Comparison of ENCODE assay signal across 13 mouse cellular contexts in genomic region chr8:128417956-128418796, GRCm38 (mm10). TPM values are rescaled to one million over a fixed set of nuclear protein-coding genes. Genes with fewer than 3 reads are reported as not detected.
A peak's percentile ranks its signal among the peaks of the same experiment; 100 is the strongest.
DNase-seq lines count a peak whose midpoint lies in the region; ATAC-seq lines count a peak whose summit lies in the region.
"Had no signal": no experiment of that assay in that cellular context is flagged by ENCODE, and none has a peak within 500 bp of the region (broad histone marks: within the 10 kb centered on the region; RNA-seq: fewer than 3 reads in every experiment).

No protein-coding gene starts in this region.

- no peaks in the 10 kb centered on the region for H3K36me3 ChIP-seq in hindbrain, embryonic 10.5 days
- H3K36me3 ChIP-seq in hindbrain, embryonic 16.5 days (ENCODE audit: control insufficient read depth, insufficient read depth, low read length) = no peaks in the 10 kb centered on the region
- H3K36me3 ChIP-seq: neural tube, embryonic 12.5 days had no signal

- peaks cover 35% of the 10 kb centered on the region for H3K4me1 ChIP-seq in hindbrain, embryonic 10.5 days (replicated peaks)
- H3K4me1 ChIP-seq in hindbrain, embryonic 16.5 days (ENCODE audit: control insufficient read depth, insufficient read depth, low read depth, low read length) = peaks cover 17% of the 10 kb centered on the region

- intact Hi-C loops in heart, postnatal 36 days (cut with DNase I) = no loop called here

- WGBS in hindbrain, embryonic 10.5 days = 63% methylated on average over 10 of the region's 10 CpGs
- 46% methylated on average over 10 of the region's 10 CpGs for WGBS in hindbrain, embryonic 16.5 days

- no peak for ATAC-seq in hindbrain, embryonic 16.5 days
- ATAC-seq in activated CD4-positive, CD25-positive, alpha-beta regulatory T cell, adult 4 months = peak; percentile 60
- ATAC-seq: Patski had no signal

- DNase-seq in hindbrain, embryonic 10.5 days (ENCODE audit: low spot score) = no peak
- DNase-seq in CD4-positive, CD25-positive, alpha-beta regulatory T cell, adult 2 months (ENCODE audit: low read depth, low spot score) = peak; percentile 27
- peak; percentile 50 for DNase-seq in induced T-regulatory cell, adult 2 months (ENCODE audit: low read depth)
- no peak for DNase-seq in heart, postnatal 36 days
- no peak for DNase-seq in kidney, adult 9 months
- DNase-seq: adrenal gland, adult 8-10 months; kidney, postnatal 14 days had no signal

- H3K4me2 ChIP-seq in hindbrain, embryonic 16.5 days (ENCODE audit: low read length) = no peak overlapping the region
- H3K4me2 ChIP-seq: neural tube, embryonic 12.5 days had no signal

- 0 out of 2 replicates have a peak overlapping the region, but pooled peaks have one; percentile 1 for H3K27ac ChIP-seq in hindbrain, embryonic 10.5 days
- no peak overlapping the region for H3K27ac ChIP-seq in hindbrain, embryonic 16.5 days (ENCODE audit: low read depth, low read length)
- H3K27ac ChIP-seq: heart, embryonic 10.5 days; macrophage; neural tube, embryonic 12.5 days had no signal

- 0 out of 2 replicates have a peak, but pooled peaks cover 2% of the 10 kb centered on the region for H3K27me3 ChIP-seq in hindbrain, embryonic 10.5 days (ENCODE audit: insufficient read depth, poor library complexity, severe bottlenecking)
- H3K27me3 ChIP-seq in hindbrain, embryonic 16.5 days (replicated peaks; ENCODE audit: control insufficient read depth, insufficient read depth, low read length) = no peaks in the 10 kb centered on the region
- H3K27me3 ChIP-seq: neural tube, embryonic 12.5 days; Patski had no signal

- no peaks in the 10 kb centered on the region for H3K9me3 ChIP-seq in hindbrain, embryonic 10.5 days
- no peaks in the 10 kb centered on the region for H3K9me3 ChIP-seq in hindbrain, embryonic 16.5 days (ENCODE audit: control insufficient read depth, low read length)
- H3K9me3 ChIP-seq: heart, embryonic 10.5 days; neural tube, embryonic 12.5 days had no signal

- H3K9ac ChIP-seq in hindbrain, embryonic 16.5 days (ENCODE audit: low read depth, low read length) = no peak overlapping the region
- H3K9ac ChIP-seq: neural tube, embryonic 12.5 days had no signal

- no peak overlapping the region for H3K4me3 ChIP-seq in hindbrain, embryonic 10.5 days
- no peak overlapping the region for H3K4me3 ChIP-seq in hindbrain, embryonic 16.5 days (ENCODE audit: low read length)
- H3K4me3 ChIP-seq: heart, embryonic 10.5 days; neural tube, embryonic 12.5 days had no signal

RNA-seq across cellular contexts. Expression of gene Nrp1, which starts 59.8 kb away (rescaled TPM):
- 34.8 and 39.2 TPM in 2 replicates for polyA plus RNA-seq in hindbrain, embryonic 10.5 days (2016; fragmentation: Nextera tagmentation; extraction: Ambion mirVana)
- polyA plus RNA-seq in hindbrain, embryonic 16.5 days (2015; fragmentation: Nextera tagmentation; extraction: Ambion mirVana) = 82.9 and 87.0 TPM in 2 replicates
- polyA plus RNA-seq in activated CD4-positive, CD25-positive, alpha-beta regulatory T cell, adult 4 months (2017; shearing (Covaris generic)) = 100 to 1,000 TPM; 209 to 238 TPM
- 100 to 1,000 TPM; 100 to 116 TPM for total RNA-seq in heart, postnatal 36 days (2021)

Comparison
In these comparisons a context has a peak if more than half of its experiments do, and no peak if none do; other contexts are left out.
1. DNase-seq: peak in CD4-positive, CD25-positive, alpha-beta regulatory T cell, adult 2 months (single experiment) and induced T-regulatory cell, adult 2 months (single experiment); none in hindbrain, embryonic 10.5 days (single experiment), heart, postnatal 36 days (0 of 2) and kidney, adult 9 months (single experiment).